Mouse (Mus musculus) frontal cortex, postnatal 10 days (tissue): ENCODE results near the gene Gsc2.
A peak's percentile ranks its signal among the peaks of the same experiment; 100 is the strongest.
"Not testable (repeated sequence)": the region's sequence is repeated elsewhere in the genome, so short reads cannot be mapped to it uniquely, and the experiment has no call there.

Source experiments
- DNase-seq, 2 experiments: peaks; one replicate each; pipeline ENCODE4 v3.0.0; 2022; ENCODE audit warnings: low spot score in 2 of 2, mixed read lengths in 1 of 2

The Gsc2 gene

GRCm38 (mm10) chr16:17914307-17915249 lies at the start of gene Gsc2:
Gene Gsc2, minus strand, starts transcription at chr16:17915059.
- DNase-seq: no peak

GRCm38 (mm10) chr16:17962091-17962490 lies 47.2 kb upstream of the Gsc2 start:
- DNase-seq: no peak

- DNase-seq: not testable (repeated sequence)
These were observed 41.3 kb upstream of the Gsc2 start for GRCm38 (mm10) chr16:17956052-17956638.

GRCm38 (mm10) chr16:17951618-17952017 lies 36.8 kb upstream of the Gsc2 start:
- DNase-seq: no peak

GRCm38 (mm10) chr16:17950068-17950467 lies 35.2 kb upstream of the Gsc2 start:
- no peak for DNase-seq

GRCm38 (mm10) chr16:17949421-17949877 lies 34.6 kb upstream of the Gsc2 start:
- no peak for DNase-seq

- no peak for DNase-seq
These were observed 30.4 kb upstream of the Gsc2 start for GRCm38 (mm10) chr16:17945081-17945831.

- DNase-seq: no peak
These were observed 28.6 kb upstream of the Gsc2 start for GRCm38 (mm10) chr16:17943466-17943865.

GRCm38 (mm10) chr16:17939255-17939751 lies 24.4 kb upstream of the Gsc2 start:
- no peak for DNase-seq

- no peak for DNase-seq
These were observed 24.0 kb upstream of the Gsc2 start for GRCm38 (mm10) chr16:17938821-17939220.

- no peak for DNase-seq
These were observed 23.3 kb upstream of the Gsc2 start for GRCm38 (mm10) chr16:17938187-17938586.

GRCm38 (mm10) chr16:17936776-17937175 lies 21.9 kb upstream of the Gsc2 start:
- DNase-seq: no peak

GRCm38 (mm10) chr16:17934445-17934910 lies 19.6 kb upstream of the Gsc2 start:
- no peak for DNase-seq

- no peak for DNase-seq
These were observed 19.0 kb upstream of the Gsc2 start for GRCm38 (mm10) chr16:17933594-17934444.

- DNase-seq: no peak
These were observed 17.1 kb upstream of the Gsc2 start for GRCm38 (mm10) chr16:17931906-17932460.

GRCm38 (mm10) chr16:17929631-17930030 lies 14.8 kb upstream of the Gsc2 start:
- no peak for DNase-seq

GRCm38 (mm10) chr16:17929211-17929610 lies 14.4 kb upstream of the Gsc2 start:
- DNase-seq: no peak

GRCm38 (mm10) chr16:17928627-17929104 lies 13.8 kb upstream of the Gsc2 start:
- peak; percentile 62 to 70 for DNase-seq

GRCm38 (mm10) chr16:17928087-17928580 lies 13.3 kb upstream of the Gsc2 start, which contains the start of gene Slc25a1:
Gene Slc25a1, minus strand, starts transcription at chr16:17928219.
- DNase-seq: peak; percentile 76 to 86
